Mouse (Mus musculus) neural tube, embryonic 15.5 days (tissue): ENCODE results near the gene Ate1. TPM values are rescaled to one million over a fixed set of nuclear protein-coding genes. Genes with fewer than 3 reads are reported as not detected.
A peak's percentile ranks its signal among the peaks of the same experiment; 100 is the strongest.

Experiments
- ATAC-seq: fragments of 200-750 bp; cut with Nextera tagmentation; 2 replicates; pipeline ENCODE4 v1.8.0; 2017; ENCODE audit warnings: mild to moderate bottlenecking, moderate TSS enrichment, moderate library complexity; ENCODE audit not compliant: low FRiP score
- H3K27ac ChIP-seq: fragments of 300-500 bp; sonication (generic); replicated peaks from 2 replicates; pipeline ENCODE4 v1.5.1; 2015; ENCODE audit warnings: mild to moderate bottlenecking, inconsistent platforms
- H3K27me3 ChIP-seq: fragments of 300-500 bp; sonication (generic); replicated peaks from 2 replicates; pipeline ENCODE4 v1.6.1; 2015; ENCODE audit warnings: inconsistent platforms
- H3K36me3 ChIP-seq: fragments of 300-500 bp; sonication (generic); 2 replicates; pipeline ENCODE4 v1.6.1; 2015; ENCODE audit warnings: inconsistent platforms
- H3K4me1 ChIP-seq: fragments of 300-500 bp; sonication (generic); 2 replicates; pipeline ENCODE4 v1.6.1; 2015; ENCODE audit warnings: inconsistent platforms
- H3K4me2 ChIP-seq: fragments of 300-500 bp; sonication (generic); 2 replicates; pipeline ENCODE4 v1.6.1; 2015; ENCODE audit warnings: inconsistent platforms, mild to moderate bottlenecking, moderate library complexity
- H3K4me3 ChIP-seq: fragments of 300-500 bp; sonication (generic); replicated peaks from 2 replicates; pipeline ENCODE4 v1.5.1; 2015; ENCODE audit warnings: mild to moderate bottlenecking, inconsistent platforms
- H3K9ac ChIP-seq: fragments of 300-500 bp; sonication (generic); replicated peaks from 2 replicates; pipeline ENCODE4 v1.6.1; 2015; ENCODE audit warnings: mild to moderate bottlenecking, inconsistent platforms
- H3K9me3 ChIP-seq: fragments of 300-500 bp; sonication (generic); replicated peaks from 2 replicates; pipeline ENCODE4 v1.6.1; 2016; ENCODE audit warnings: inconsistent platforms
- WGBS: fragments of 180-500 bp; shearing (Covaris S2); methylation state at CpG from one replicate; pipeline ENCODE4 v1.1.7; 2015; ENCODE audit warnings: mixed read lengths; 5-methylcytosine and 5-hydroxymethylcytosine counted together
- polyA plus RNA-seq: library from polyadenylated mRNA; unstranded; fragments of >200 nt; fragmentation: Nextera tagmentation; extraction: Ambion mirVana; gene quantifications from 2 replicates; pipeline ENCODE4 v1.2.1, GENCODE M21; 2015

The Ate1 gene
- polyA plus RNA-seq, result 103 and 111 TPM in 2 replicates

DNA sequence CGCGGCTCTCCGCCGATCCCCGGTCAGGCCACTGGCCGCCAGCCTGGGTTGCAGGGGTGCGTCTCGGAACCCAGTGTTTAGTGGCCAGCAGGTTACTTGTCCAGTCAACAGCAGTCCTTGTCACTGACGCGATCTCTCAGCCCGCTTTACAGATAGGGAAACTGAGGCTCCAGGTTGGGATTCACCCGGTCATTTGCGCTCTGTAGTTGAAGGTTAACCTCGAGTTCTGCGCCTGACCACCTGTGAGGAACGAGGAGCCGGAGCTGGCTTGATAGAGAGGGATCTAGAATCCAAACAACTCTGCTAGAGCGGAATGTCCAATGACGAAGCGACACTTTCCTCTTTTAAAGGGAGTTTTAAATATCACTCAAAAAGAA lies at the start of gene Ate1:
TSS of gene Ate1 (minus strand) at position 321 of the 377 bp plus-strand sequence.
- Histone ChIP-seq H3K4me3 (peak within 1 kb of the TSS; percentile 73), H3K27me3 (no peaks in the 10 kb centered on the region), H3K27ac (peak within 1 kb of the TSS; percentile 99), H3K9me3 (no peaks in the 10 kb centered on the region), H3K36me3 (0 out of 2 replicates have a peak, but pooled peaks cover 2% of the 10 kb centered on the region), H3K4me1 (peaks cover 32% of the 10 kb centered on the region), H3K4me2 (peak within 1 kb of the TSS; percentile 87), H3K9ac (peak within 1 kb of the TSS; percentile 98)
- WGBS, result 19% methylated on average over 18 of the region's 20 CpGs
- no peak for ATAC-seq

DNA sequence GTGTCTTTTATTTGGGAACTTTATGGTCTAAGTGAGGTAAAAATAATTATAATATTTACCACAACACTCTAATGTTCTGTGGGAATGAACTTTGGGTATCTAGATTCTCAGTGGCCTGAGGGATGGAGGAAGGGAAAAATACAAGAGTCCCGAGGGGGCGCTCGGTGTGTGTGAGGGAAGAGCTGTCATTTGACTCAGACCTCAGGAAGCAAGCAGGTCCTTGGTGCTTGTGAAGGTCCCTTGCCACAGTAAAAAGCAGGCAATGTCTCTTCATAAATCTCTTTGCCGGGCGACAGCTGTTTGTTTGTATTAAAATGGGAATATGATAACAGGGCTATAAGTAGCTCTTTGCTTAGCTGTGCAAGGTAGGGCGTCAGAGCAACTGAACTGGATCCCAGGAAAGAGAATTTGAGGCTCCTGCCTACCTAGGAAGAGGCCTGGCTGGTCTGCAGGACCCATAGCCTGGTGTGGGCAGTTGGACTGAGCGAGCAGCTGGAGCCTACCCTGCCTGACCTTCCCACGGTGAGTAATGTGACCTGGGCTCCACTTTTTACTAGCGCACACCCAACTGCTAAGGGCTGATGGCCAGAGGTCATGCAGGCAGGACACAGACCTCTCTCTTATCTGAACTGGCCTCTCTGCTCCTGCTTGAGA lies 48.7 kb upstream of the Ate1 start:
- H3K4me2 ChIP-seq, result no peak overlapping the region
- H3K4me3 ChIP-seq, result no peak overlapping the region
- no peaks in the 10 kb centered on the region for H3K9me3 ChIP-seq
- ATAC-seq, result no peak
- H3K4me1 ChIP-seq, result no peaks in the 10 kb centered on the region
- 86% methylated on average over 9 of the region's 9 CpGs for WGBS
- H3K36me3 ChIP-seq, result no peaks in the 10 kb centered on the region
- H3K9ac ChIP-seq, result no peak overlapping the region
- no peak overlapping the region for H3K27ac ChIP-seq
- H3K27me3 ChIP-seq, result no peaks in the 10 kb centered on the region

DNA sequence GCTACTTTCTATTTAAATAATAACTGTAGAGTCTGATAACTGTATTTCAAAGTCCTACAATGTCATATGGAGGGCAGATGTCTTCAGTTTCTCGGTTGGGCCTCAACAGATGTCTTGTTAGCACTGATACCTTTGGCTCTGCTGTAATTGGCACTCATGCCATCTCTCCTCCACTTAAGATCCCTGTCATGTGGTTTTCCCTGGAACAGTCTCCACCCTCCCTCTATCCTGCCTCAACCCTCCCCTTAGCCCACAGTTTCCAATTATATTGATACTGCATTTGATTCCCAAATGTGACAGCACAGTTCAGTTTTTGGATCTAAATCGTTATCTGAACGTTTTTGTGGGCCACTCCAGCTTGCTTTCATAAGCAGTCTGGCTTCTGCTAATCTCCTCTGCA lies 44.4 kb upstream of the Ate1 start:
- no peak overlapping the region for H3K27ac ChIP-seq
- H3K27me3 ChIP-seq, result no peaks in the 10 kb centered on the region
- ATAC-seq, result no peak
- H3K9me3 ChIP-seq, result no peaks in the 10 kb centered on the region
- WGBS, result 77% methylated on average over 3 of the region's 3 CpGs
- no peak overlapping the region for H3K4me3 ChIP-seq
- no peaks in the 10 kb centered on the region for H3K4me1 ChIP-seq
- no peak overlapping the region for H3K9ac ChIP-seq
- no peaks in the 10 kb centered on the region for H3K36me3 ChIP-seq
- H3K4me2 ChIP-seq, result no peak overlapping the region

DNA sequence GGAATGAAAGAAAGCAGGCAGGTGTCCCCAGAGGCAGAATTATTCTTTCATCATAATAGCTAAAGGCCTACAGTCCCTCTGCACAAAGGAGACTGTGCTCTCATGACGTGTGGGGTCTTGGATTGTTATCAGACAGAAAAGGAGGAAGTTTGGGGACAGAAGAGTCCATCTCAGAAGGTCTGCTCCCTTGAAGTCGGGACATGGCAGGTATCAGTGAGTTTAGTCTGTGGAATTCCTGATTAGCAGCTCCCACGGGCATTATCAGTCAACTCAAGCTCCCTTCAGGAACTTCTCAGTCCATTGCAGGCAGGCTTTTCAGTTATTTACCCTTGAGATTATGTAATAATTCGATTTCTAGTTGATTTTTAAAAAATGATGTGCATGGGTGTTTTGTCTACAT lies 43.7 kb upstream of the Ate1 start:
- H3K9me3 ChIP-seq, result no peaks in the 10 kb centered on the region
- no peaks in the 10 kb centered on the region for H3K36me3 ChIP-seq
- no peak overlapping the region for H3K9ac ChIP-seq
- no peaks in the 10 kb centered on the region for H3K27me3 ChIP-seq
- WGBS, result 74% methylated on average over 4 of the region's 4 CpGs
- H3K4me2 ChIP-seq, result no peak overlapping the region
- no peak for ATAC-seq
- no peak overlapping the region for H3K4me3 ChIP-seq
- no peak overlapping the region for H3K27ac ChIP-seq
- no peaks in the 10 kb centered on the region for H3K4me1 ChIP-seq

DNA sequence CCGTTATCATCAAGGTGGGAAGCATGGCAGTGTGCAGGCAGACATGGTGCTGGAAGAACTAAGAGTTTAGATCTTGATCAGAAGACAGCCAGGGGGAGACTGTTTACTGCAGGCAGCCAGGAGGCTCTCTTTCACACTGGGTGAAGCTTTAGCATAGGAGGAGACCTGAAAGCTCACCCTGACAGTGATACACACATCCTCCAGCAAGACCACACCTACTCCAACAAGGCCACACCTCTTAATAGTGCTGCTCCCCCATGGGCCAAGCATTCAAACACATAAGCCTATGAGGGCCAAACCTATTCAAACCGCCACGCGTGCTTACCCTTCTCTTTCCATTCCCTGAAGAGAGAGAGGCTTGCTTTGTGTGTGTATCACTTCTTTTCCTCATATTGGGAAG lies 43.1 kb upstream of the Ate1 start:
- 87% methylated on average over 4 of the region's 4 CpGs for WGBS
- no peak for ATAC-seq
- H3K9me3 ChIP-seq, result no peaks in the 10 kb centered on the region
- H3K27me3 ChIP-seq, result no peaks in the 10 kb centered on the region
- no peak overlapping the region for H3K4me3 ChIP-seq
- no peak overlapping the region for H3K4me2 ChIP-seq
- H3K4me1 ChIP-seq, result no peaks in the 10 kb centered on the region
- H3K9ac ChIP-seq, result no peak overlapping the region
- H3K27ac ChIP-seq, result no peak overlapping the region
- no peaks in the 10 kb centered on the region for H3K36me3 ChIP-seq

DNA sequence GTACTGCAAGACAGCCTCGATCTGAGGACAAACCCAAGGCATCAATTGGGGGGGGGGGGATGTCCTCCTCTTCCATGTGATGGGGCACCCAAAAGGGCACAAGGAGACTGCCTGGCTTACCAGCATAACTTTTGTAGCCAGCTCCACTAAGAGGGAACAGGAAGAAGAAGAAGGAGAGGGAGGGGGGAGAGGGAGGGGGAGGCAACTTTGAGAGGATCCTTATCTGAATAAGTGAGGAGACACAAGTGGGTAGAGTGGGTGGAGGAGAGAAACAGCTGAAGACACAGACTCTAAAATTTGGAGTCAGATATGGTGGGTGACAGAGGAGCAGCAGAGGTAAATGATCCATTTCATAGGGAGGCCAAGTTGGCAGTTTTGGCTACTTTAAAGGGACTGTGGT lies 40.8 kb upstream of the Ate1 start:
- Histone ChIP-seq H3K4me3 (no peak overlapping the region), H3K27ac (no peak overlapping the region), H3K9ac (no peak overlapping the region), H3K9me3 (no peaks in the 10 kb centered on the region), H3K27me3 (no peaks in the 10 kb centered on the region), H3K36me3 (no peaks in the 10 kb centered on the region), H3K4me1 (no peaks in the 10 kb centered on the region), H3K4me2 (no peak overlapping the region)
- no peak for ATAC-seq
- 73% methylated on average over 1 of the region's 1 CpGs for WGBS

DNA sequence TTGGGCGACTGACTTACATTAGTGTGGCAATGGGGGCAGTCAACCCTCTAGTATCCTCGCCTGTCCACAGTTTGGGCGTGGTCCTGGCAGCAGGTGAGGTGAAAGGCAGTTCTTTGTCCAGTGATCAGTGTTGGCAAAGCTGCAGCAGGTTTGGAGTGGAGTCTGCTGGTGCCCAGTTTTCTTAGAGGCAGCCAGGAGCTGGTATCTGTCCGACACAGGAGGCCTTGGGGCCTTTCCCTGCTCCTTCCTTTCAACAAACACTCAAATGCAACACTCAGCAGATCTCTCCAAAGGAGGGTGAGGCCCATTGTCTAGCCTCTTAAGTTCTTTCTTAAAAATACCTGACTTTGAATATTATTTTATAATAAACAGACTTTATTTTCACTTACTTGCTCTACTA lies 38.4 kb upstream of the Ate1 start:
- Histone ChIP-seq H3K27ac (no peak overlapping the region), H3K4me3 (no peak overlapping the region), H3K36me3 (no peaks in the 10 kb centered on the region), H3K9ac (no peak overlapping the region), H3K4me2 (no peak overlapping the region), H3K9me3 (no peaks in the 10 kb centered on the region), H3K4me1 (no peaks in the 10 kb centered on the region), H3K27me3 (no peaks in the 10 kb centered on the region)
- no peak for ATAC-seq
- WGBS, result 82% methylated on average over 4 of the region's 4 CpGs

DNA sequence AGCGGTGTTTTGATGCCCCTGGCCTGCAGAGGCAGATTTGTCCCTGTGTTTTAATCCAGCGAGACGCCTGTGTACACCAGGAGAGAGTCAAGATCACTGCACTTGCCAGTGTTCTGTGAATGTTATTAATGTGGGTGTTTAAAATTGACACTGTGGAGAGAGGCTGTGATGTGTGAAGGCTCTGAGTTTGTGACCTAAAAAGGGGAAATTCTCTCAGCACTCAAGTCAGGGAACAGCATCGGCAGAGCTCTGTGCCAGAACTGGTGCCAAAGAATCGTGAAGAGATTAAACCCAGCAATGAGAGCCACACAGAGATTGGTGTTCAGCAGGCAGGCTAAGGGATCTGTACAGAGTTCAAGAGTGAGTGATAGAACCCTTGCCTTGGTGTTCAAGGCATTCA lies 35.4 kb upstream of the Ate1 start:
- ATAC-seq, result no peak
- Histone ChIP-seq H3K4me3 (no peak overlapping the region), H3K27ac (no peak overlapping the region), H3K27me3 (no peaks in the 10 kb centered on the region), H3K9ac (no peak overlapping the region), H3K4me1 (no peaks in the 10 kb centered on the region), H3K4me2 (no peak overlapping the region), H3K9me3 (no peaks in the 10 kb centered on the region), H3K36me3 (no peaks in the 10 kb centered on the region)
- 60% methylated on average over 5 of the region's 5 CpGs for WGBS

DNA sequence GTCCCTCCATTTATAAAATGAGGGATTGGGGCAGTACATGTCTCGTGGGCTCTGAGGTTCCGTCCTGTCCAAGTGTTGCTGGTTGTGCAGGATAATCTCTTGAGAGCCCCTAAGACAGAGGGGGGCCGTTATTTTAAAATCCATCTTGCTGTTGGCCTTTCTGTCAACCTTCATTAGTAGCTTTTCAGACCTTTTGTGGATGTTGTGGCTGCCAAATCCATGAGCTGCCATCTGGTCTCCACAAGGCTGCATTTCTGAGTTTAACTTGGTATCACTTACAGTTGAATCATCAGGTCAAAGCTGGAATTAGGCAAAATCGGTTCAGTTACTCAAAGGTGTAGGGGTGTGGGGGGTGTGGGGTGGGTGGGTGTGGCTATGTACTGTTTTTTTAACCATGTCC lies 33.2 kb upstream of the Ate1 start:
- no peak overlapping the region for H3K9ac ChIP-seq
- WGBS, result 74% methylated on average over 4 of the region's 4 CpGs
- no peak for ATAC-seq

DNA sequence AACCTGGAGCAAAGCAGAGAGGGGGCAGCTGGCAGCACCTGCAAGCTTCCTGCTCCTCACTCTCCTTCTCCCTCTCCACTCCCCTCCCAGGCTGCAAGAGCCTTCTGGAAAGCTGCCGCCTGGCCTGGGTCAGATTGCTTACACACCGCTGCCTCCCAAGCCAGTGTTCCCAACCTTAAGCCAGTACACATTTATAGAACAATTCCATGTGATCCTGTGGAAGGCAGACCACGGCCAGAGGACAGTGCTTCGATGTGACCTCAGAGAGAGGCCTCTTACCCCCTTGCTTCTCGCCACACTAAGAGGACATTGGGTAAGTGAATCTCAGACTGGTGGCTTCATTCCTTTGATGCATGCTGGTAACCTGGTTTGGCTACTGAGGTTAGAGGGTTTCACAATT lies 32.6 kb upstream of the Ate1 start:
- ATAC-seq, result no peak
- 64% methylated on average over 5 of the region's 5 CpGs for WGBS
- H3K4me2 ChIP-seq, result no peak overlapping the region

More for the DNA sequence above, 33.2 kb upstream of the Ate1 start:
- H3K27me3 ChIP-seq, result no peaks in the 10 kb centered on the region
- no peaks in the 10 kb centered on the region for H3K9me3 ChIP-seq
- H3K27ac ChIP-seq, result no peak overlapping the region
- no peaks in the 10 kb centered on the region for H3K4me1 ChIP-seq
- H3K4me2 ChIP-seq, result no peak overlapping the region
- no peak overlapping the region for H3K4me3 ChIP-seq
- H3K36me3 ChIP-seq, result no peaks in the 10 kb centered on the region

DNA sequence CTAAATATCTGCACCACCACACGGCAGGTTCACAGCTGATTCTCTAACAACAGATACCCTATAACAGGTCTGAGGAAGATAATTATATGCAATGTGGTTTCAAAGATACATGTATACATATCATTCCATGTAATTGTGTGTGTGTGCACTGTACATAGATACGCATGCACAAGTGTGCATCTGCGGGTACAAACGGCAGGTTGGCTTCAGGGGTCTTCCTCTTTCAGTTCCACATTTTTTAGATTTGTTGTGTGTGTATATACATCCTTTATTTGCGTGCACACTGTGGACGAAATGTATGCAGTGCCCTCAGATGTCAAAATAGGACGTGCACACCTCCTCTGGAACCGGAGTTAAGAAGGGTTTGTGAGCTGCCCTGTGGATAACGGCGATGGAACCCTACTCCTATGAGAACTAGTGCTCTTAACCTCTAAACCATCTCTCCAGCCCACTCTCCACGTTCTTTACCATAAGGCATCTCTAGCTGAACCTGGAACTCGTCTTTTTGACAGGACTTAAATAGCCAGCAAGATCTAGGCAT lies 27.5 kb upstream of the Ate1 start:
- H3K4me1 ChIP-seq, result peaks cover 20% of the 10 kb centered on the region
- no peak overlapping the region for H3K9ac ChIP-seq
- H3K27me3 ChIP-seq, result no peaks in the 10 kb centered on the region
- peak overlapping the region; percentile 97; the same call in 1 of the 2 replicates for H3K27ac ChIP-seq
- H3K4me3 ChIP-seq, result 0 out of 2 replicates have a peak overlapping the region, but pooled peaks have one; percentile 77
- H3K36me3 ChIP-seq, result peaks cover 10% of the 10 kb centered on the region; the same call in 1 of the 2 replicates
- no peaks in the 10 kb centered on the region for H3K9me3 ChIP-seq
- H3K4me2 ChIP-seq, result peak overlapping the region; percentile 17; the same call in 1 of the 2 replicates
- WGBS, result 85% methylated on average over 12 of the region's 12 CpGs
- ATAC-seq, result no peak

More for the DNA sequence above, 32.6 kb upstream of the Ate1 start:
- no peak overlapping the region for H3K4me3 ChIP-seq
- H3K4me1 ChIP-seq, result no peaks in the 10 kb centered on the region
- no peaks in the 10 kb centered on the region for H3K27me3 ChIP-seq
- H3K36me3 ChIP-seq, result no peaks in the 10 kb centered on the region
- H3K27ac ChIP-seq, result no peak overlapping the region
- H3K9ac ChIP-seq, result no peak overlapping the region
- no peaks in the 10 kb centered on the region for H3K9me3 ChIP-seq

DNA sequence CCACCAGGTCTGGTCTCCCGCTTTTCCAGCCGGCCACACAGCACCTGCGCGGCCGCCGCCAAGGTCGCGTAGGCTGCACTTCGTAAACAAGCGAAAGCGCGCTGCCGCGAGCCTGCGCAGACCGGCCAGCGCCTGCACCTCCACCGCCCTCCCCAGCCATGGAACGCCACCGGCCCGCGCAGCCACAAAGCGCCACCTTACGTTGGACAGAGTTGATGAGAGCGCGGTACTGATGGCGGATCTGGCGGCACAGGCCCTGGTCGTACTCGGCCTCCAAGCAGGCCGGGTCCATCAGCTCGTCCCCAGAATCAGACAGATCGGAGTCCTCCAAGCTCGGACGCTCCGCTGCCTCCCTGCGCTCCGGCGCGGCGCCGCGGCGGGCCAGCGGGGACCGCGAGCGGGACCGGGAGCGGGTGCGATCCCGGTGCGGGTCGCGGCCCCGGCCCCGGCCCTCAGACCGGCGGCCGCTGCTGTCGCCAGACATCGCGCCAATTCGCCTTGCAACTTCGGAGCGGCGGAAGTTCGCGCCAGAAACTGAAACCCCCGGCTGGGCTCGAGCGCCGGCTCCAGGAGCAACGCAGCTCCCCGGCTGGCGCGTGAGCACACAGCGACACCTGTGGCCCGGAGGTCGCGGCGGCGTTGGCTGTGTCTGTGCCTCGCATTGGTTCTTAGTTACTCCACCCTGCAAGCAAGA lies 26.8 kb upstream of the Ate1 start:
- Histone ChIP-seq H3K27ac (peak overlapping the region; percentile 97), H3K36me3 (peaks cover 14% of the 10 kb centered on the region), H3K4me3 (peak overlapping the region; percentile 77), H3K9ac (peak overlapping the region; percentile 87), H3K27me3 (no peaks in the 10 kb centered on the region), H3K9me3 (no peaks in the 10 kb centered on the region), H3K4me1 (peaks cover 20% of the 10 kb centered on the region), H3K4me2 (peak overlapping the region; percentile 67)
- under 1% methylated on average over 84 of the region's 84 CpGs for WGBS
- peak; percentile 95 for ATAC-seq
